Mouse (Mus musculus) retina, postnatal 7 days (tissue): ENCODE results near the gene Gm3417.
"Not testable (repeated sequence)": the region's sequence is repeated elsewhere in the genome, so short reads cannot be mapped to it uniquely, and the experiment has no call there.

ENCODE experiments used
- DNase-seq: peaks from one replicate; pipeline ENCODE4 v3.0.0-alpha.2; 2012; ENCODE audit warnings: low read depth, low spot score

Gene Gm3417

GRCm38 (mm10) chr17:14978362-14979038, at the start of gene Gm3417, which contains the start of gene 9030025P20Rik:
Gene Gm3417 (minus strand): TSS chr17:14978790.
Gene 9030025P20Rik (plus strand): TSS chr17:14978468.
- not testable (repeated sequence) for DNase-seq

- not testable (repeated sequence) for DNase-seq
These were observed 46.9 kb upstream of the Gm3417 start for GRCm38 (mm10) chr17:15025513-15025912.

- DNase-seq: not testable (repeated sequence)
These were observed 46.1 kb upstream of the Gm3417 start for GRCm38 (mm10) chr17:15024502-15025193.

DNA sequence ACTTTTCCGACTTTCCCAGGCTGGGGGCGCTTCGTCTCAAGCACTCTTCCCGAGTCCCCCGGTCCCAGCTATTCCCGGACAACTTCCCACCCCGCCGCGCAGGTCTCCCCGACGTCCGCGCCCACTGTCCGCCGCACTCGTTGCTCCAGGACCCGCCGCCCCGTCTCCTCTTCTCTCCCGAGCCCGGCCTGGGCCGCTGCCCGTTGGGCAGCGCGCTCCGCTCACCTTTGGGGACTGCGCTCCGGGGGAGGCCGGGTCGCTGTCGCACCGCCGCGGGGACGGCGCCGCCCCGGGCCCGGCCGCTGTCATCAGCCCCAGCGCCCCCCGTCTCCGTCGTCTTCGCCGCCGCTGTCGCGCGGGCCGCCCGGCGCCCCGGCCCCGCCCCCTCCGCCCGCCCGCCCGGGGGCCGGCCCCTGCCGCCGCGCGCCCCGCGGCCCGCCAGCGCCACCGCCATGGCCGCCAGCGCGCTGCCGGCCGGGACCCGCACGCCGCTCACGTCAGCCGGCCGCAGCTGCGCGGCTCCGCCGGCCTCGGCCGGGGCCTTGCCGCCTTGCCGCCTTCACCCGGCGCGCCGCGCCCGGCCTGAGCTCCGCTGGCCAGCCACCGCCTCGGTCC, 45.4 kb upstream of the Gm3417 start:
- DNase-seq: not testable (repeated sequence)

GRCm38 (mm10) chr17:15021503-15022220, 43.1 kb upstream of the Gm3417 start:
- DNase-seq: not testable (repeated sequence)

- not testable (repeated sequence) for DNase-seq
These were observed 31.3 kb upstream of the Gm3417 start, which contains the start of gene Gm3435 for GRCm38 (mm10) chr17:15009706-15010413. Gene Gm3435 (plus strand): TSS chr17:15010176.

DNA sequence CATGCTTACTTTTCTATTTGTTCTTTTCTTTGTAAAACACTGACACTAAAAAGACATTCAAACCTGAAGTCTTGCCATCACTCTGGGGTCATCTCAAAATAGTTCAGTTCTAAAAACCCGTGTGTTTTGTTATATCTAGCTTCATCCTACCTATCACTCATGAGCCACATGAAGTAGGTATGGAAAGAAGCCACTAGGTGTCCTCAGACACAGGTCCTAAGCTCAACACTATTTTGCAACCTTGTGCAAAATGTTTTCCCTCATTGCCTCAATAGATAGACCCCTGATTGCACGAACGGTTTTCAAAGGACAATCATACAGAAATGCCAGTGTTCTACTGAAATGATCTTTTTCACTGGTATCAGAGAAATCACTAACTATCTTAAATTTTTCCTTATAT, 30.5 kb upstream of the Gm3417 start:
- DNase-seq: not testable (repeated sequence)

- DNase-seq: not testable (repeated sequence)
These were observed 21.5 kb upstream of the Gm3417 start for GRCm38 (mm10) chr17:15000047-15000446.

DNA sequence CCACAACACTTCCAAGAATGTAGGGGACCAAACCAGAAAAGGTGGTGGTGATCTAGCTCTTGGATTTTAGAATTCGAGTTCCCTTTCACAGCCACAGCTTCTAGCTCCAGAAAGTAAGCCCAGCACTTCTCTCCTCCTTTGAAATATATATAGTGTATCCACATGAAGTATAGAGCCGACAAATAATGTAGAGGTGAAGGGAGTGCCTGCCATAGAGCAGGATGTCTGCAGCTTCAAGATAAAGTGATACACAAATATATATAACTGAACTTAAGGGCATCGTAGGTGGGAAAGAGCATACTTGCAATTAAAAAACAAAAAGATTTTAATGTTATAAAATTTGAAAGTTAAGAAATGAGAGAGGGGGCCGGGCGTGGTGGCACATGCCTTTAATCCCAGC, 15.6 kb upstream of the Gm3417 start:
- DNase-seq: not testable (repeated sequence)

- DNase-seq: not testable (repeated sequence)
These were observed 14.7 kb upstream of the Gm3417 start for GRCm38 (mm10) chr17:14993139-14993832.

- not testable (repeated sequence) for DNase-seq
These were observed 14.0 kb upstream of the Gm3417 start for GRCm38 (mm10) chr17:14992522-14993138.

DNA sequence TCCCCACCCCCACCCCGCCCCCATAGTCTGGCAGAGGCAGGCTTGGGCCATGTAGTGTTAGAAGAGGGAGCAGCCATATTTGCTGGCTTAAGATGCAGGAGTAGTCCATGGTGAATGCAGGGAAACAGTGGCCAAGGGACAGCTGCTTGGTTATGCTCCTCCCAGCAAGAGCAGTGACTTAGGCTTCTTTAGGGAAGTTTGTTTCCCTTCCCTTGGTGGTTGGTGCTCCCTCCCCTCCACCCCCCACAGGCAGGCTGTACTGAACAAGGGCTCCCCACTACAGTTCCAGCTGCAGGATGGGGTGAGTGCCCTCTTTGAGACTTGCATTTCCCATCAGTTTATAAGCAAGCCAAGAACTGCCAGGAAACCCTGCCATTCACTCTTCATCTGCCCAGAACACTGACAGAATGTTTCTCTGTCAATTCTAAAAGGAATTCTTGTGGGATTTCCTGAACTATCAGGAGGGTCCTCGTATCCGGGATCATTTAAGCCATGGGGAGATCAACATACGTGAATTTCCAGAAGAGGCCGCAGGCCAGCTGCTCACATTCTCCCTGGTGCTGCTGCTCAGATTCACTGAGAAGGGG, 11.6 kb upstream of the Gm3417 start:
- not testable (repeated sequence) for DNase-seq

- not testable (repeated sequence) for DNase-seq
These were observed 750 bp downstream of the Gm3417 start for GRCm38 (mm10) chr17:14977718-14978361.

GRCm38 (mm10) chr17:14968373-14968913, 10.1 kb downstream of the Gm3417 start:
- not testable (repeated sequence) for DNase-seq

GRCm38 (mm10) chr17:14961557-14962154, 16.9 kb downstream of the Gm3417 start:
- DNase-seq: not testable (repeated sequence)

DNA sequence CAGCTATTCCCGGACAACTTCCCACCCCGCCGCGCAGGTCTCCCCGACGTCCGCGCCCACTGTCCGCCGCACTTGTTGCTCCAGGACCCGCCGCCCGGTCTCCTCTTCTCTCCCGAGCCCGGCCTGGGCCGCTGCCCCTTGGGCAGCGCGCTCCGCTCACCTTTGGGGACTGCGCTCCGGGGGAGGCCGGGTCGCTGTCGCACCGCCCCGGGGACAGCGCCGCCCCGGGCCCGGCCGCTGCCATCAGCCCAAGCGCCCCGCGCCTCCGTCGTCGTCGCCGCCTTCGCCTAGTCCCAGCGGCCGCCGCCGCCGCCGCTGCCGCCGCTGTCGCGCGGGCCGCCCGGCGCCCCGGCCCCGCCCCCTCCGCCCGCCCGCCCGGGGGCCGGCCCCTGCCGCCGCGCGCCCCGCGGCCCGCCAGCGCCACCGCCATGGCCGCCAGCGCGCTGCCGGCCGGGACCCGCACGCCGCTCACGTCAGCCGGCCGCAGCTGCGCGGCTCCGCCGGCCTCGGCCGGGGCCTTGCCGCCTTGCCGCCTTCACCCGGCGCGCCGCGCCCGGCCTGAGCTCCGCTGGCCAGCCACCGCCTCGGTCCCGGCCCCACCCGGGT, 17.5 kb downstream of the Gm3417 start, which contains the start of gene Phf10:
TSS of gene Phf10 (minus strand) at position 323 of the 606 bp plus-strand sequence.
- not testable (repeated sequence) for DNase-seq

GRCm38 (mm10) chr17:14960520-14960919, 18.1 kb downstream of the Gm3417 start:
- DNase-seq: no peak

- DNase-seq: no peak
These were observed 18.6 kb downstream of the Gm3417 start for GRCm38 (mm10) chr17:14959979-14960378.
